Mouse (Mus musculus) neural tube, embryonic 15.5 days (tissue): ENCODE measurements around the gene Mylpf. TPM values are rescaled to one million over a fixed set of nuclear protein-coding genes. Genes with fewer than 3 reads are reported as not detected.

Experiments
- ATAC-seq: fragments of 200-750 bp; cut with Nextera tagmentation; 2 replicates; pipeline ENCODE4 v1.8.0; 2017; ENCODE audit warnings: mild to moderate bottlenecking, moderate TSS enrichment, moderate library complexity; ENCODE audit not compliant: low FRiP score
- H3K27ac ChIP-seq: fragments of 300-500 bp; sonication (generic); replicated peaks from 2 replicates; pipeline ENCODE4 v1.5.1; 2015; ENCODE audit warnings: mild to moderate bottlenecking, inconsistent platforms
- H3K27me3 ChIP-seq: fragments of 300-500 bp; sonication (generic); replicated peaks from 2 replicates; pipeline ENCODE4 v1.6.1; 2015; ENCODE audit warnings: inconsistent platforms
- H3K36me3 ChIP-seq: fragments of 300-500 bp; sonication (generic); 2 replicates; pipeline ENCODE4 v1.6.1; 2015; ENCODE audit warnings: inconsistent platforms
- H3K4me1 ChIP-seq: fragments of 300-500 bp; sonication (generic); 2 replicates; pipeline ENCODE4 v1.6.1; 2015; ENCODE audit warnings: inconsistent platforms
- H3K4me2 ChIP-seq: fragments of 300-500 bp; sonication (generic); 2 replicates; pipeline ENCODE4 v1.6.1; 2015; ENCODE audit warnings: inconsistent platforms, mild to moderate bottlenecking, moderate library complexity
- H3K4me3 ChIP-seq: fragments of 300-500 bp; sonication (generic); replicated peaks from 2 replicates; pipeline ENCODE4 v1.5.1; 2015; ENCODE audit warnings: mild to moderate bottlenecking, inconsistent platforms
- H3K9ac ChIP-seq: fragments of 300-500 bp; sonication (generic); replicated peaks from 2 replicates; pipeline ENCODE4 v1.6.1; 2015; ENCODE audit warnings: mild to moderate bottlenecking, inconsistent platforms
- H3K9me3 ChIP-seq: fragments of 300-500 bp; sonication (generic); replicated peaks from 2 replicates; pipeline ENCODE4 v1.6.1; 2016; ENCODE audit warnings: inconsistent platforms
- WGBS: fragments of 180-500 bp; shearing (Covaris S2); methylation state at CpG from one replicate; pipeline ENCODE4 v1.1.7; 2015; ENCODE audit warnings: mixed read lengths; 5-methylcytosine and 5-hydroxymethylcytosine counted together
- polyA plus RNA-seq: library from polyadenylated mRNA; unstranded; fragments of >200 nt; fragmentation: Nextera tagmentation; extraction: Ambion mirVana; gene quantifications from 2 replicates; pipeline ENCODE4 v1.2.1, GENCODE M21; 2015

The Mylpf gene
- polyA plus RNA-seq, 1 experiment from 2014 or later: 72.2 TPM

DNA sequence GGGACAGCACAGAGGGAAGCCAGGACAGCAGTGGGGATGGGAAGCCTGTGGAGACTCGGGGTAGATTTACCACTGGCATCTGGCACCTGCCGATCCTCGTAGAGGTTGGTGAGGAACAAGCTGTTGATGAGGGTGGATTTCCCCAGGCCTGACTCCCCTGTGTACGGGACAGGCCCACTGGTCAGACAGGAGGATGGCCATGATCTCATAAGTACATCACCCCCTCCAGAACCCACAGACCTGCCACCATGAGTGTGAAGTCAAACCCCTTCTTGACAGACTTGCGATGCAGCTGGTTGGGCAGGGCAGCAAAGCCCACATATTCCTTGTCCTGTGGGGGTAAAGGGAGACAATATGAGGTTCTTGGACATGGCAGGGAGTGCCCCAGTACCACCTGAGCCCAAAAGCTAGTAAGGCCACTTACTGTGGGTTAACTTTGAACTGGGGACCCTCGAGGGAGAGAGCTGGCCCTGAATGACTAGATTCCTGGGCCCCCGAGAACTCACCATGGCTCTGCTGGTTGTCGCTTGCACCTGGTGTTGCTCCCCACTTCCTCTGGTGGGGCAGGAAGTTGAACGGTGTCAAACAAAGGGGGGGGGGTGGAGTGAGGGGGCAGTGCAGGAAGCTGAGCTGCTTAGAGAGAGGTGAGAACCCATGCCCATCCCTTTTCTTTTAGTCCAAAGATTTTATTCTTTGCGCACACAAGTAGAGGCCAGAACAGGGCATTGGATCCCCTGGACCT lies 9.4 kb downstream of the Mylpf start:
- H3K27ac ChIP-seq: no peak overlapping the region
- no peaks in the 10 kb centered on the region for H3K36me3 ChIP-seq
- no peaks in the 10 kb centered on the region for H3K9me3 ChIP-seq
- H3K4me2 ChIP-seq: no peak overlapping the region
- no peak overlapping the region for H3K4me3 ChIP-seq
- H3K9ac ChIP-seq: no peak overlapping the region
- no peak for ATAC-seq
- H3K4me1 ChIP-seq: peaks cover 8% of the 10 kb centered on the region
- H3K27me3 ChIP-seq: peaks cover 10% of the 10 kb centered on the region
- WGBS: 81% methylated on average over 10 of the region's 10 CpGs

GRCm38 (mm10) chr7:127218670-127219069 lies 10.0 kb downstream of the Mylpf start:
- Histone ChIP-seq H3K9ac (no peak overlapping the region), H3K9me3 (no peaks in the 10 kb centered on the region), H3K27me3 (peaks cover 8% of the 10 kb centered on the region), H3K4me1 (peaks cover 8% of the 10 kb centered on the region), H3K4me3 (no peak overlapping the region), H3K36me3 (no peaks in the 10 kb centered on the region), H3K27ac (no peak overlapping the region), H3K4me2 (no peak overlapping the region)
- ATAC-seq: no peak
- 94% methylated on average over 4 of the region's 4 CpGs for WGBS

GRCm38 (mm10) chr7:127220440-127220839 lies 11.8 kb downstream of the Mylpf start:
- Histone ChIP-seq H3K4me3 (no peak overlapping the region), H3K4me2 (no peak overlapping the region), H3K4me1 (peaks cover 2% of the 10 kb centered on the region), H3K27ac (no peak overlapping the region), H3K9ac (no peak overlapping the region), H3K27me3 (no peaks in the 10 kb centered on the region), H3K9me3 (no peaks in the 10 kb centered on the region), H3K36me3 (no peaks in the 10 kb centered on the region)
- WGBS: 88% methylated on average over 6 of the region's 6 CpGs
- no peak for ATAC-seq

GRCm38 (mm10) chr7:127223106-127223505 lies 14.4 kb downstream of the Mylpf start:
- no peaks in the 10 kb centered on the region for H3K4me1 ChIP-seq
- no peak overlapping the region for H3K27ac ChIP-seq
- no peaks in the 10 kb centered on the region for H3K9me3 ChIP-seq
- no peak for ATAC-seq
- H3K4me2 ChIP-seq: no peak overlapping the region
- H3K4me3 ChIP-seq: no peak overlapping the region
- WGBS: over 99% methylated on average over 3 of the region's 3 CpGs
- no peaks in the 10 kb centered on the region for H3K27me3 ChIP-seq
- no peak overlapping the region for H3K9ac ChIP-seq
- no peaks in the 10 kb centered on the region for H3K36me3 ChIP-seq

- Histone ChIP-seq H3K27me3 (no peaks in the 10 kb centered on the region), H3K36me3 (no peaks in the 10 kb centered on the region), H3K9ac (no peak overlapping the region), H3K4me1 (no peaks in the 10 kb centered on the region), H3K27ac (no peak overlapping the region), H3K9me3 (no peaks in the 10 kb centered on the region), H3K4me3 (no peak overlapping the region), H3K4me2 (no peak overlapping the region)
- ATAC-seq: no peak
- 91% methylated on average over 6 of the region's 6 CpGs for WGBS
Observed at GRCm38 (mm10) chr7:127223515-127224478, 15.1 kb downstream of the Mylpf start.

- 97% methylated on average over 6 of the region's 6 CpGs for WGBS
- Histone ChIP-seq H3K27me3 (no peaks in the 10 kb centered on the region), H3K9ac (no peak overlapping the region), H3K36me3 (no peaks in the 10 kb centered on the region), H3K27ac (no peak overlapping the region), H3K4me3 (no peak overlapping the region), H3K4me1 (peaks cover 4% of the 10 kb centered on the region; the same call in 1 of the 2 replicates), H3K9me3 (no peaks in the 10 kb centered on the region), H3K4me2 (no peak overlapping the region)
- no peak for ATAC-seq
Observed at GRCm38 (mm10) chr7:127224616-127225015, 15.9 kb downstream of the Mylpf start.

- Histone ChIP-seq H3K4me2 (no peak overlapping the region), H3K4me1 (peaks cover 11% of the 10 kb centered on the region), H3K27me3 (no peaks in the 10 kb centered on the region), H3K9ac (no peak overlapping the region), H3K36me3 (no peaks in the 10 kb centered on the region), H3K4me3 (no peak overlapping the region), H3K9me3 (no peaks in the 10 kb centered on the region), H3K27ac (no peak overlapping the region)
- ATAC-seq: no peak
- 89% methylated on average over 11 of the region's 11 CpGs for WGBS
Observed at GRCm38 (mm10) chr7:127225147-127225995, 16.7 kb downstream of the Mylpf start.

DNA sequence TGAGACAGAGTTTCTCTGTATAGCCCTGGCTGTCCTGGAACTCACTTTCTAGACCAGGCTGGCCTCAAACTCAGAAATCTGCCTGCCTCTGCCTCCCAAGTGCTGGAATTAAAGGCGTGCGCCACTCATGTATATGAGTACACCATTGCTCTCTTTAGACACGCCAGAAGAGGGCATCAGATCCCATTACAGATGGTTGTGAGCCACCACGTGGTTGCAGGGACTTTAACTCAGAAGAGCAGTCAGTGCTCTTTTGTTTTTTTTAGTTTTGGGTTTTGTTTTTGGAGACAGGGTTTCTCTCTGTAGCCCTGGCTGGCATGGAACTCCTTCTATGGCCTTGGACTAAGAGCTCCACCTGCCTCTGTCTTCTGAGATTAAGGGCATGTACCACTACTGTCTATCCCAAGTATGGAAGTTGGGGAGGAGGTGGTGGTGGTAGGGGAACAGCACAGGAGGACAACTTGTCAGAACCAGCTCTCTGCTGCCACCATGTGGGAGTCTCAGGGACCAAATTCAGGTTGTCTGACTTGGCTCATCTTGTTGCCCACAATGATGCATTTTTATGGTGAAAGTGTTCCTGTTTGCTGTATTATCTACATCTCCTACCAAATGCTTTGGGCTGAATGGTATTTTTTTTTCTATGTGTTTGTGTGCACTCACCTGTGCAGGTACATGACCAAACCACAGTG lies 20.1 kb downstream of the Mylpf start:
- WGBS: 66% methylated on average over 4 of the region's 4 CpGs
- H3K27me3 ChIP-seq: no peaks in the 10 kb centered on the region
- no peak overlapping the region for H3K27ac ChIP-seq

DNA sequence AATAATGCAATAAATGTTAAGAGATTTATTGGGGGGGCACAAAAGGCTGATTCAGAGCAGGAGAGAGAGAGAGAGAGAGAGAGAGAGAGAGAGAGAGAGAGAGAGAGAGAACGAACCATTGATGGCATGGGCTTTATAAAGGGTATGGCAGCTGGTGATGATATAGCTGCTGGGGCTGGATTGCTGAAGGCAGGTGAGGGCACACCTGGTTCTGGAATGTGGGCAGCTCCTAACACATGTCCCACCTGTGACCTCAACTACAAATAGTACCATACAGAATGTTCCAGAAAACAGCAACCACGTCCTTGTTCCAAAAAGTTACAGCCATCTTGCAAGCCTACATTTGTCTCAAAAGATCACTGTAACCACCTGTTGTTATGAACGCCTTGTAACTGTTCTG lies 22.7 kb downstream of the Mylpf start:
- H3K27me3 ChIP-seq: no peaks in the 10 kb centered on the region
- peak overlapping the region; percentile 98; the same call in 1 of the 2 replicates for H3K9ac ChIP-seq
- no peaks in the 10 kb centered on the region for H3K9me3 ChIP-seq
- 0 out of 2 replicates have a peak overlapping the region, but pooled peaks have one; percentile 97 for H3K27ac ChIP-seq
- H3K4me1 ChIP-seq: peaks cover 42% of the 10 kb centered on the region
- H3K4me2 ChIP-seq: peak overlapping the region; percentile 71
- ATAC-seq: no peak
- H3K4me3 ChIP-seq: peak overlapping the region; percentile 99
- H3K36me3 ChIP-seq: peaks cover 14% of the 10 kb centered on the region
- WGBS: 50% methylated on average over 3 of the region's 3 CpGs

More for the DNA sequence above, 20.1 kb downstream of the Mylpf start:
- Histone ChIP-seq H3K4me2 (no peak overlapping the region), H3K4me1 (peaks cover 29% of the 10 kb centered on the region), H3K4me3 (no peak overlapping the region), H3K36me3 (no peaks in the 10 kb centered on the region), H3K9ac (no peak overlapping the region), H3K9me3 (no peaks in the 10 kb centered on the region)
- ATAC-seq: no peak

DNA sequence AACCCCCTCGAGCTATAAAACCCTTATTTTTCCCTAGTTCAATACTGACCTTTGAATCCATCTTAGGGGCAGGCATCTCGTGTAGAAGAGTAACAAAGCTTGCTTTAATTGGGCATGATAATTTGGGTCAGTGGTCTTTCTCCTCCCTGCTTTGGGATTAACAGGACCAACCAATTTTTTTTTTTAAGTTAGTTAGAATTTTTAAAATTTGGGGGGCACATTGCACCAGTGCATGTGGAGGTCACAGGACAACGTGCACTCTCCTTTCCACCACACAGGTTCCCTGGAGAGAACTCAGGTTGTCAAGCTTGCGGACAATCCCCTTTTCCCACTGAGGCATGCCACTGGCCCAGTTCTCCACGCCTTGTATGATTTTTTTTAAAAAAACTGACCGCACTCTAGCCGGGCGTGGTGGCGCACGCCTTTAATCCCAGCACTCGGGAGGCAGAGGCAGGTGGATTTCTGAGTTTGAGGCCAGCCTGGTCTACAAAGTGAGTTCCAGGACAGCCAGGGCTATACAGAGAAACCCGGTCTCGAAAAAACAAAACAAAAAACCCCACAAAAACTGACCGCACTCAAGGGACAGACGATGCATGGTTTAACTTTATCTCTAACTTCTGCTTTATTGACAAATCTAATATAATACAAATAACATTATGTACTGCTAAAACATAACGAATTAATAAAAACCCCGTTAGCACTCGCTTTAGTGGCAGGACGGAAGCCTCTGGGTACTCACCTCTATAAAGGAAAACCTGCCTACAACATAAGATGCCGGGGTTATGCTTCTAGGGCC lies 23.3 kb downstream of the Mylpf start:
- Histone ChIP-seq H3K36me3 (peaks cover 20% of the 10 kb centered on the region), H3K27ac (peak overlapping the region; percentile 97), H3K4me1 (peaks cover 44% of the 10 kb centered on the region), H3K27me3 (no peaks in the 10 kb centered on the region), H3K9ac (peak overlapping the region; percentile 98), H3K4me3 (peak overlapping the region; percentile 99), H3K9me3 (no peaks in the 10 kb centered on the region), H3K4me2 (peak overlapping the region; percentile 71)
- WGBS: 6% methylated on average over 20 of the region's 20 CpGs
- ATAC-seq: peak; percentile 26; the same call in 1 of the 2 replicates
